In genomic region chr5:34751477-34751876, GRCm38 (mm10) we compare ENCODE assay signal across 28 mouse cellular contexts. TPM values are rescaled to one million over a fixed set of nuclear protein-coding genes. Genes with fewer than 3 reads are reported as not detected.
DNase-seq lines count a peak whose midpoint lies in the region; ATAC-seq and TF ChIP-seq lines count a peak whose summit lies in the region.
"Had no signal": no experiment of that assay in that cellular context is flagged by ENCODE, and none has a peak within 500 bp of the region (broad histone marks: within the 10 kb centered on the region; RNA-seq: fewer than 3 reads in every experiment).

No protein-coding gene starts in this region.

- no peak overlapping the region for H3K9ac ChIP-seq in intestine, postnatal 0 days (ENCODE audit: low read depth, low read length)
- H3K9ac ChIP-seq in intestine, embryonic 15.5 days = no peak overlapping the region
- no peak overlapping the region for H3K9ac ChIP-seq in liver, postnatal 0 days (replicated peaks)
- H3K9ac ChIP-seq: embryonic facial prominence, embryonic 13.5 days; forebrain, embryonic 13.5 days; kidney, embryonic 15.5 days; lung, embryonic 15.5 days; neural tube, embryonic 15.5 days had no signal

- H3K4me1 ChIP-seq in intestine, postnatal 0 days (replicated peaks; ENCODE audit: control insufficient read depth, insufficient read depth, low read length) = no peaks in the 10 kb centered on the region
- H3K4me1 ChIP-seq in intestine, embryonic 15.5 days (replicated peaks) = no peaks in the 10 kb centered on the region
- H3K4me1 ChIP-seq in liver, postnatal 0 days (ENCODE audit: insufficient read depth) = no peaks in the 10 kb centered on the region
- H3K4me1 ChIP-seq: embryonic facial prominence, embryonic 13.5 days; forebrain, embryonic 13.5 days; kidney, embryonic 15.5 days; lung, embryonic 15.5 days; midbrain, embryonic 10.5 days; neural tube, embryonic 15.5 days had no signal

- TF ChIP-seq CTCF in intestine, postnatal 0 days (IDR thresholded peaks at IDR 0.05; ENCODE audit: low read depth) = peak; percentile 55
- TF ChIP-seq CTCF in liver, postnatal 0 days (IDR thresholded peaks at IDR 0.05; ENCODE audit: low read depth) = peak; percentile 51

- H3K27me3 ChIP-seq in intestine, postnatal 0 days (replicated peaks; ENCODE audit: control insufficient read depth, insufficient read depth, low read length) = no peaks in the 10 kb centered on the region
- no peaks in the 10 kb centered on the region for H3K27me3 ChIP-seq in intestine, embryonic 15.5 days (replicated peaks)
- no peaks in the 10 kb centered on the region for H3K27me3 ChIP-seq in liver, postnatal 0 days (ENCODE audit: insufficient read depth, low read length)
- H3K27me3 ChIP-seq: forebrain, embryonic 13.5 days; kidney, embryonic 15.5 days; lung, embryonic 15.5 days; neural tube, embryonic 15.5 days had no signal

- no peak for ATAC-seq in intestine, postnatal 0 days
- no peak for ATAC-seq in intestine, embryonic 15.5 days
- ATAC-seq in liver, postnatal 0 days = no peak
- peak; percentile 64 for ATAC-seq in megakaryocyte progenitor cell, adult 5-6 weeks (replicated peaks; ENCODE audit: poor library complexity)
- ATAC-seq: forebrain, embryonic 13.5 days had no signal

- 56% methylated on average over 3 of the region's 3 CpGs for WGBS in intestine, postnatal 0 days
- WGBS in intestine, embryonic 15.5 days = 59% methylated on average over 3 of the region's 3 CpGs
- 46% methylated on average over 3 of the region's 3 CpGs for WGBS in liver, postnatal 0 days (ENCODE audit: insufficient replicate concordance)

- H3K9me3 ChIP-seq in intestine, postnatal 0 days (ENCODE audit: control insufficient read depth) = no peaks in the 10 kb centered on the region
- H3K9me3 ChIP-seq in intestine, embryonic 15.5 days = no peaks in the 10 kb centered on the region
- H3K9me3 ChIP-seq in liver, postnatal 0 days (ENCODE audit: low read length) = no peaks in the 10 kb centered on the region
- H3K9me3 ChIP-seq: embryonic facial prominence, embryonic 13.5 days; forebrain, embryonic 13.5 days; kidney, embryonic 15.5 days; lung, embryonic 15.5 days; midbrain, embryonic 10.5 days; neural tube, embryonic 15.5 days had no signal

- no peak overlapping the region for H3K27ac ChIP-seq in intestine, postnatal 0 days (ENCODE audit: low read depth, low read length)
- no peak overlapping the region for H3K27ac ChIP-seq in intestine, embryonic 15.5 days
- no peak overlapping the region for H3K27ac ChIP-seq in liver, postnatal 0 days (ENCODE audit: low read depth)
- H3K27ac ChIP-seq: embryonic facial prominence, embryonic 13.5 days; forebrain, embryonic 13.5 days; kidney, embryonic 15.5 days; lung, embryonic 15.5 days; midbrain, embryonic 10.5 days; neural tube, embryonic 15.5 days had no signal

- H3K4me3 ChIP-seq in intestine, postnatal 0 days (ENCODE audit: low read depth, low read length) = no peak overlapping the region
- H3K4me3 ChIP-seq in intestine, embryonic 15.5 days (replicated peaks) = no peak overlapping the region
- no peak overlapping the region for H3K4me3 ChIP-seq in liver, postnatal 0 days (ENCODE audit: low read depth, low read length)
- H3K4me3 ChIP-seq: embryonic facial prominence, embryonic 13.5 days; erythroblast, embryonic 14.5 days; forebrain, embryonic 13.5 days; kidney, embryonic 15.5 days; lung, embryonic 15.5 days; midbrain, embryonic 10.5 days; neural tube, embryonic 15.5 days had no signal

- TF ChIP-seq EP300 in liver, postnatal 0 days (IDR thresholded peaks at IDR 0.05; ENCODE audit: low read depth) = no peak

- no peak overlapping the region for H3K4me2 ChIP-seq in intestine, postnatal 0 days (replicated peaks; ENCODE audit: low read depth)
- H3K4me2 ChIP-seq in intestine, embryonic 15.5 days (replicated peaks) = no peak overlapping the region
- H3K4me2 ChIP-seq in liver, postnatal 0 days (ENCODE audit: low read depth, low read length) = no peak overlapping the region
- H3K4me2 ChIP-seq: embryonic facial prominence, embryonic 13.5 days; forebrain, embryonic 13.5 days; heart, embryonic 11.5 days; kidney, embryonic 15.5 days; liver, embryonic 11.5 days; lung, embryonic 15.5 days; neural tube, embryonic 15.5 days had no signal

- H3K36me3 ChIP-seq in intestine, postnatal 0 days (ENCODE audit: control insufficient read depth, insufficient read depth) = no peaks in the 10 kb centered on the region
- no peaks in the 10 kb centered on the region for H3K36me3 ChIP-seq in intestine, embryonic 15.5 days
- H3K36me3 ChIP-seq in liver, postnatal 0 days (replicated peaks; ENCODE audit: insufficient read depth, low read length) = no peaks in the 10 kb centered on the region
- H3K36me3 ChIP-seq: embryonic facial prominence, embryonic 13.5 days; kidney, embryonic 15.5 days; lung, embryonic 15.5 days; midbrain, embryonic 10.5 days; neural tube, embryonic 15.5 days had no signal

- no peak for DNase-seq in liver, postnatal 0 days
- DNase-seq in liver (no peak), ES-CJ7 (ENCODE audit: low read depth, low spot score) (peak; percentile 22)
- no peak for DNase-seq in frontal cortex, postnatal 14 days (ENCODE audit: low spot score in 2 of 2)
- no peak for DNase-seq in kidney, adult 8-10 months
- DNase-seq: adrenal gland, adult 2 months; B cell, adult 2 months; cerebellum, adult 2 months; cerebellum, postnatal 25 days; gastrocnemius, postnatal 10 days; heart, adult 11 months; heart, postnatal 10 days; kidney, postnatal 4 days; layer of hippocampus, adult 9-11 months; left cerebral cortex, postnatal 4 days; lung, postnatal 4 days had no signal

RNA-seq across cellular contexts. Expression of gene Htt, which starts 10.1 kb away (rescaled TPM):
- 3.7 and 4.3 TPM in 2 replicates for polyA plus RNA-seq in intestine, postnatal 0 days (2015; fragmentation: Nextera tagmentation; extraction: Ambion mirVana)
- polyA plus RNA-seq in intestine, embryonic 15.5 days (2015; fragmentation: Nextera tagmentation; extraction: Ambion mirVana) = 8.7 and 10.8 TPM in 2 replicates
- polyA plus RNA-seq in liver, postnatal 0 days (2015; fragmentation: Nextera tagmentation; extraction: Ambion mirVana) = 1.9 and 2.3 TPM in 2 replicates
- total RNA-seq in megakaryocyte progenitor cell, adult 5-6 weeks (2015) = 19.0 and 27.3 TPM in 2 replicates
- 19.6 and 24.4 TPM in 2 replicates for total RNA-seq in megakaryocyte progenitor cell, adult 5-6 weeks (2017)
